Comparison of ENCODE assay signal across 18 mouse cellular contexts in the genomic region with DNA sequence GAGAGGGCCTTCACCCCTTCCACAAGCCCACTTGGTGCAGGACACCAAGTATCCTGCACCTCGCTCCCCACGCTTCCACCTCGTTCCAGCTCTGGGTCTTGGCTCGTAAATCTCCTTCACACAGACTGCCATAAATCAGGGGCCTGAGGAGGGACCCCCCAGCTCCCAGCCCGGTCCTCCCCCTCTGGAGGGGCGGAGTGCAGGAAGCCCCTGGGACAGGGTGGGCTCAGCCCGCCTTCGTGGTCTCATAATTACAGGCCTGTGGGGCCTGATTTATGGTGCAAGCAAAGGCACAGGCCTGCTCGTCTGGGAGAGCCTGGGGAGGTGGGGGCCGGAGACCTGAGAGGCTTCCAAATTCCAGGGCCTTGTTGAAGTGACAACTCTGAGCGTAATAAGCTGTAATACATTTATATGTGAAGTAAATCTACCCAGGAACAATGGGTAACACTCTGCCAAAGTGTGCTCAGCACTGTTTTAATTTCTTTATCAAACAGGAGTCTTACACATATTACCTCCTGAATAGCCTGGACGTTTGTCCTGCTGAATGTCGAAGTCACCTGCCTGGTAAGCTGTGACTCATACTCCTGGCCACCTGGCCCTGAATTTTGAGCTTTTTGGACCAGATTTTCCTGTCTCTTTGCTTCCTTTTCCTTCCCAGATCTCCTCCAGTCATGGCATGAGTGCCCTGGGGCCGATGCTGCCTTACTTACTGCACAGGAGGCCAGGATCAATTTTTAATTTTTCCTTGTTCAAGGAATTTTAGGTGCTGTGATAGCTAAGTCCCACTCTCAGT. TPM values are rescaled to one million over a fixed set of nuclear protein-coding genes. Genes with fewer than 3 reads are reported as not detected.
DNase-seq lines count a peak whose midpoint lies in the region; ATAC-seq and TF ChIP-seq lines count a peak whose summit lies in the region.
"Had no signal": no experiment of that assay in that cellular context is flagged by ENCODE, and none has a peak within 500 bp of the region (broad histone marks: within the 10 kb centered on the region; RNA-seq: fewer than 3 reads in every experiment).

No protein-coding gene starts in this region.

- TF ChIP-seq CTCF in cerebellum, adult 2 months (IDR thresholded peaks at IDR 0.05; ENCODE audit: borderline replicate concordance, insufficient read depth, low read depth, low read length) = no peak

- H3K27ac ChIP-seq in cerebellum, adult 2 months (ENCODE audit: insufficient read depth, low read length) = 0 out of 2 replicates have a peak overlapping the region, but pooled peaks have one; percentile 22
- peak overlapping the region; percentile 20; the same call in 1 of the 2 replicates for H3K27ac ChIP-seq in kidney, embryonic 15.5 days
- no peak overlapping the region for H3K27ac ChIP-seq in embryonic facial prominence, embryonic 14.5 days (replicated peaks; ENCODE audit: low read depth, low read length)
- H3K27ac ChIP-seq in neural tube, embryonic 11.5 days (ENCODE audit: low read depth, low read length) = no peak overlapping the region
- H3K27ac ChIP-seq: forebrain, embryonic 12.5 days; hindbrain, embryonic 10.5 days had no signal

- no peaks in the 10 kb centered on the region for H3K9me3 ChIP-seq in kidney, embryonic 15.5 days (replicated peaks)
- no peaks in the 10 kb centered on the region for H3K9me3 ChIP-seq in embryonic facial prominence, embryonic 14.5 days (ENCODE audit: control insufficient read depth, low read length)
- H3K9me3 ChIP-seq in neural tube, embryonic 11.5 days (ENCODE audit: control insufficient read depth, low read length) = no peaks in the 10 kb centered on the region
- H3K9me3 ChIP-seq: forebrain, embryonic 12.5 days; hindbrain, embryonic 10.5 days had no signal

- no peak overlapping the region for H3K4me3 ChIP-seq in cerebellum, adult 2 months (replicated peaks; ENCODE audit: insufficient read depth, low read depth, low read length)
- H3K4me3 ChIP-seq in kidney, embryonic 15.5 days (replicated peaks) = no peak overlapping the region
- H3K4me3 ChIP-seq in embryonic facial prominence, embryonic 14.5 days (ENCODE audit: low read depth, low read length) = no peak overlapping the region
- no peak overlapping the region for H3K4me3 ChIP-seq in neural tube, embryonic 11.5 days (ENCODE audit: low read depth, low read length)
- H3K4me3 ChIP-seq: forebrain, embryonic 12.5 days; hindbrain, embryonic 10.5 days had no signal

- H3K4me1 ChIP-seq in cerebellum, adult 2 months (ENCODE audit: control insufficient read depth, insufficient read depth, low read length) = peaks cover 7% of the 10 kb centered on the region
- H3K4me1 ChIP-seq in kidney, embryonic 15.5 days = peaks cover 21% of the 10 kb centered on the region
- H3K4me1 ChIP-seq in embryonic facial prominence, embryonic 14.5 days (ENCODE audit: control insufficient read depth, insufficient read depth, low read length) = peaks cover 3% of the 10 kb centered on the region; the same call in 1 of the 2 replicates
- peaks cover 4% of the 10 kb centered on the region; the same call in 1 of the 2 replicates for H3K4me1 ChIP-seq in neural tube, embryonic 11.5 days (ENCODE audit: control insufficient read depth, insufficient read depth, low read length)
- H3K4me1 ChIP-seq: forebrain, embryonic 12.5 days; hindbrain, embryonic 10.5 days had no signal

- peak; percentile 85 for ATAC-seq in kidney, embryonic 15.5 days (replicated peaks; ENCODE audit: low FRiP score)
- ATAC-seq in embryonic facial prominence, embryonic 14.5 days (ENCODE audit: low read depth) = no peak; the same call in 1 of the 2 replicates
- ATAC-seq in neural tube, embryonic 11.5 days (ENCODE audit: insufficient read depth, low FRiP score, low TSS enrichment) = peak; percentile 53; the same call in 1 of the 2 replicates

- WGBS in cerebellum, adult 2 months = 61% methylated on average over 14 of the region's 14 CpGs
- 19% methylated on average over 14 of the region's 14 CpGs for WGBS in kidney, embryonic 15.5 days
- 61% methylated on average over 14 of the region's 14 CpGs for WGBS in embryonic facial prominence, embryonic 14.5 days
- WGBS in neural tube, embryonic 11.5 days = 24% methylated on average over 14 of the region's 14 CpGs

- no peak overlapping the region for H3K9ac ChIP-seq in kidney, embryonic 15.5 days
- no peak overlapping the region for H3K9ac ChIP-seq in embryonic facial prominence, embryonic 14.5 days (ENCODE audit: low read depth, low read length)
- H3K9ac ChIP-seq in neural tube, embryonic 11.5 days (ENCODE audit: low read length) = no peak overlapping the region
- H3K9ac ChIP-seq: forebrain, embryonic 12.5 days; lung, embryonic 14.5 days had no signal

- DNase-seq in cerebellum, adult 2 months = peak; percentile 60 to 77
- no peak for DNase-seq in cerebellum, postnatal 10 days
- DNase-seq in kidney, adult 18-20 months = no peak
- DNase-seq in embryonic facial prominence, embryonic 14.5 days (ENCODE audit: low spot score) = peak; percentile 17
- DNase-seq in neural tube, embryonic 11.5 days (ENCODE audit: low spot score) = peak; percentile 50
- no peak for DNase-seq in lung, postnatal 14 days
- no peak for DNase-seq in left cerebral cortex, adult 11 months (ENCODE audit: low spot score)
- DNase-seq: adrenal gland, postnatal 14 days; lung, embryonic 14.5 days; right cerebral cortex, adult 18-20 months; spleen, adult 18-20 months; thymus, postnatal 36 days had no signal

- H3K36me3 ChIP-seq in kidney, embryonic 15.5 days = no peaks in the 10 kb centered on the region
- no peaks in the 10 kb centered on the region for H3K36me3 ChIP-seq in embryonic facial prominence, embryonic 14.5 days (ENCODE audit: control insufficient read depth, insufficient read depth, low read length)
- no peaks in the 10 kb centered on the region for H3K36me3 ChIP-seq in neural tube, embryonic 11.5 days (ENCODE audit: control insufficient read depth, insufficient read depth, low read length)
- H3K36me3 ChIP-seq: forebrain, embryonic 12.5 days; hindbrain, embryonic 10.5 days had no signal

- no peaks in the 10 kb centered on the region for H3K27me3 ChIP-seq in cerebellum, adult 2 months (ENCODE audit: control insufficient read depth, insufficient read depth, low read length)
- H3K27me3 ChIP-seq in kidney, embryonic 15.5 days = peaks cover 13% of the 10 kb centered on the region
- H3K27me3 ChIP-seq in embryonic facial prominence, embryonic 14.5 days (replicated peaks; ENCODE audit: control insufficient read depth, insufficient read depth, low read length) = peaks cover 6% of the 10 kb centered on the region; the same call in 1 of the 2 replicates
- no peaks in the 10 kb centered on the region for H3K27me3 ChIP-seq in neural tube, embryonic 11.5 days (ENCODE audit: control insufficient read depth, insufficient read depth, low read length)

- TF ChIP-seq POLR2A in cerebellum, adult 2 months (IDR thresholded peaks at IDR 0.05; ENCODE audit: borderline replicate concordance, insufficient read depth, low read length) = no peak

- H3K4me2 ChIP-seq in kidney, embryonic 15.5 days = no peak overlapping the region
- H3K4me2 ChIP-seq in embryonic facial prominence, embryonic 14.5 days (ENCODE audit: low read depth, low read length) = no peak overlapping the region
- H3K4me2 ChIP-seq in neural tube, embryonic 11.5 days (ENCODE audit: low read depth) = no peak overlapping the region
- H3K4me2 ChIP-seq: forebrain, embryonic 12.5 days; lung, embryonic 14.5 days had no signal

RNA-seq across cellular contexts. Expression of a gene that starts 12.9 kb away (rescaled TPM):
- 3.0 and 4.3 TPM in 2 replicates for polyA plus RNA-seq in cerebellum, adult 2 months (2012; rRNA removed)
- polyA plus RNA-seq in kidney, embryonic 15.5 days (2015; fragmentation: Nextera tagmentation; extraction: Ambion mirVana) = 0.30 and 0.54 TPM in 2 replicates
- polyA plus RNA-seq in embryonic facial prominence, embryonic 14.5 days (2014; fragmentation: Nextera tagmentation; extraction: Ambion mirVana) = 0.14 TPM in 1 of 2 replicates, not detected in the other
- not detected in 2 replicates for polyA plus RNA-seq in neural tube, embryonic 11.5 days (2014; fragmentation: Nextera tagmentation; extraction: Ambion mirVana)
- polyA plus RNA-seq: forebrain, embryonic 12.5 days; heart, embryonic 14.5 days; liver, adult 2 months; lung, embryonic 14.5 days; stomach, embryonic 16.5 days had no signal

RNA-seq across cellular contexts. Expression of a gene that starts 20.3 kb away (rescaled TPM):
- 0.21 and 0.38 TPM in 2 replicates for polyA plus RNA-seq in cerebellum, adult 2 months (2012; rRNA removed)
- 1.2 and 2.1 TPM in 2 replicates for polyA plus RNA-seq in kidney, embryonic 15.5 days (2015; fragmentation: Nextera tagmentation; extraction: Ambion mirVana)
- 2.5 and 3.9 TPM in 2 replicates for polyA plus RNA-seq in embryonic facial prominence, embryonic 14.5 days (2014; fragmentation: Nextera tagmentation; extraction: Ambion mirVana)
- 0.53 and 0.57 TPM in 2 replicates for polyA plus RNA-seq in neural tube, embryonic 11.5 days (2014; fragmentation: Nextera tagmentation; extraction: Ambion mirVana)
- polyA plus RNA-seq: forebrain, embryonic 12.5 days had no signal

RNA-seq across cellular contexts. Expression of a gene that starts 37.2 kb away (rescaled TPM):
- polyA plus RNA-seq in cerebellum, adult 2 months (2012; rRNA removed) = 168 and 170 TPM in 2 replicates
- 44.2 and 48.3 TPM in 2 replicates for polyA plus RNA-seq in kidney, embryonic 15.5 days (2015; fragmentation: Nextera tagmentation; extraction: Ambion mirVana)
- polyA plus RNA-seq in embryonic facial prominence, embryonic 14.5 days (2014; fragmentation: Nextera tagmentation; extraction: Ambion mirVana) = 35.3 and 41.4 TPM in 2 replicates
- polyA plus RNA-seq in neural tube, embryonic 11.5 days (2014; fragmentation: Nextera tagmentation; extraction: Ambion mirVana) = 43.2 and 44.9 TPM in 2 replicates

Comparison
In these comparisons a context has a peak if more than half of its experiments do, and no peak if none do; other contexts are left out.
1. DNase-seq: peak in cerebellum, adult 2 months (2 of 2), embryonic facial prominence, embryonic 14.5 days (single experiment) and neural tube, embryonic 11.5 days (single experiment); none in cerebellum, postnatal 10 days (0 of 2), kidney, adult 18-20 months (single experiment), lung, postnatal 14 days (single experiment) and left cerebral cortex, adult 11 months (single experiment).
2. H3K27ac ChIP-seq: peak in cerebellum, adult 2 months (single experiment) and kidney, embryonic 15.5 days (single experiment); none in embryonic facial prominence, embryonic 14.5 days (single experiment) and neural tube, embryonic 11.5 days (single experiment).